Mouse (Mus musculus): ENCODE results near the gene Arvcf.
A peak's percentile ranks its signal among the peaks of the same experiment; 100 is the strongest.

GRCm38 (mm10) chr16:18386972-18387371 is 39.0 kb downstream of the Arvcf start:
- TF ChIP-seq CTCF (IDR thresholded peaks at IDR 0.05; ENCODE audit: low read depth, low read length) (no peak), POLR2A (IDR thresholded peaks at IDR 0.05; ENCODE audit: insufficient read depth, low read length) (no peak), EP300 (IDR thresholded peaks at IDR 0.05; ENCODE audit: insufficient read depth, low read depth, low read length) (peak; percentile 93)
